Mouse (Mus musculus): ENCODE results near the gene Gsdma3.
A peak's percentile ranks its signal among the peaks of the same experiment; 100 is the strongest.

GRCm38 (mm10) chr11:98681786-98682745 is 55.9 kb downstream of the Gsdma3 start, which contains the start of gene Psmd3:
- TF ChIP-seq POLR2A (IDR thresholded peaks at IDR 0.05; ENCODE audit: insufficient read depth, low read depth, low read length) (peak; percentile 89), EP300 (IDR thresholded peaks at IDR 0.05; ENCODE audit: insufficient read depth, low read depth, low read length) (peak; percentile 90), CTCF (IDR thresholded peaks at IDR 0.05) (peak; percentile 62)

Measured in heart, adult 2 months (tissue).